In genomic region chr9:43972290-43972689, GRCm38 (mm10) we compare ENCODE assay signal across 9 mouse cellular contexts.
DNase-seq lines count a peak whose midpoint lies in the region; ATAC-seq lines count a peak whose summit lies in the region.
"Had no signal": no experiment of that assay in that cellular context is flagged by ENCODE, and none has a peak within 500 bp of the region (broad histone marks: within the 10 kb centered on the region; RNA-seq: fewer than 3 reads in every experiment).

No protein-coding gene starts in this region.

- H3K9ac ChIP-seq in heart, embryonic 12.5 days: no peak overlapping the region
- H3K9ac ChIP-seq: embryonic facial prominence, embryonic 13.5 days had no signal

- H3K36me3 ChIP-seq in heart, embryonic 12.5 days: no peaks in the 10 kb centered on the region
- H3K36me3 ChIP-seq: embryonic facial prominence, embryonic 13.5 days had no signal

- 11% methylated on average over 3 of the region's 3 CpGs for WGBS in heart, embryonic 12.5 days

- peak; percentile 78 for DNase-seq in heart, adult 8-10 months (ENCODE audit: low spot score)
- DNase-seq in ES-CJ7 (ENCODE audit: low read depth, low spot score): peak; percentile 59
- DNase-seq in c-Kit-positive CD71-negative TER-119-negative erythroid progenitor cells, embryonic 14.5 days (ENCODE audit: low read depth): peak; percentile 49
- DNase-seq in frontal cortex, postnatal 25 days (ENCODE audit: low spot score in 2 of 2): peak; percentile 62 to 74
- peak; percentile 48 for DNase-seq in layer of hippocampus, adult 9-11 months
- peak; percentile 79 for DNase-seq in mesoderm, embryonic 11.5 days (ENCODE audit: low read depth, low spot score)
- peak; percentile 57 for DNase-seq in thymus, postnatal 0 days (ENCODE audit: low spot score)

- no peak overlapping the region for H3K4me3 ChIP-seq in heart, embryonic 12.5 days
- H3K4me3 ChIP-seq: embryonic facial prominence, embryonic 13.5 days had no signal

- H3K27me3 ChIP-seq in heart, embryonic 12.5 days (replicated peaks): peaks cover 23% of the 10 kb centered on the region; the same call in 1 of the 2 replicates

- no peak overlapping the region for H3K27ac ChIP-seq in heart, embryonic 12.5 days (ENCODE audit: poor library complexity, severe bottlenecking)
- H3K27ac ChIP-seq: embryonic facial prominence, embryonic 13.5 days had no signal

- H3K4me1 ChIP-seq in heart, embryonic 12.5 days (replicated peaks): no peaks in the 10 kb centered on the region
- H3K4me1 ChIP-seq: embryonic facial prominence, embryonic 13.5 days had no signal

- H3K4me2 ChIP-seq in heart, embryonic 12.5 days: no peak overlapping the region
- H3K4me2 ChIP-seq: embryonic facial prominence, embryonic 13.5 days had no signal

- 0 out of 2 replicates have a peak, but pooled peaks cover 4% of the 10 kb centered on the region for H3K9me3 ChIP-seq in heart, embryonic 12.5 days (replicated peaks)
- H3K9me3 ChIP-seq: embryonic facial prominence, embryonic 13.5 days had no signal

- no peak for ATAC-seq in heart, embryonic 12.5 days (ENCODE audit: insufficient number of reproducible peaks, low FRiP score)
